Mouse (Mus musculus): Measurements from ENCODE around the gene Olfr1278. TPM values are rescaled to one million over a fixed set of nuclear protein-coding genes. Genes with fewer than 3 reads are reported as not detected.
"Not testable (repeated sequence)": the region's sequence is repeated elsewhere in the genome, so short reads cannot be mapped to it uniquely, and the experiment has no call there.

The Olfr1278 gene
- total RNA-seq (2021), result not detected
- long read RNA-seq, experiment 1, result 0 reads
- long read RNA-seq, experiment 2, result 0 reads

- DNase-seq (ENCODE audit: low spot score in 2 of 2), result no peak
Measured at GRCm38 (mm10) chr2:111289836-111290235, at the start of gene Olfr1278. Gene Olfr1278 (plus strand): TSS chr2:111290136.

- DNase-seq (ENCODE audit: low spot score in 2 of 2), result no peak
Measured at GRCm38 (mm10) chr2:111254216-111254615, 35.7 kb upstream of the Olfr1278 start, which contains the start of gene Olfr1276. Gene Olfr1276 (plus strand): TSS chr2:111254516.

- no peak for DNase-seq (ENCODE audit: low spot score in 2 of 2)
Measured at GRCm38 (mm10) chr2:111274006-111274405, 15.9 kb upstream of the Olfr1278 start, which contains the start of gene Olfr1277. Gene Olfr1277 (minus strand): TSS chr2:111274106.

GRCm38 (mm10) chr2:111298541-111298940 is 8.6 kb downstream of the Olfr1278 start:
- DNase-seq (ENCODE audit: low spot score in 2 of 2), result no peak

- no peak for DNase-seq (ENCODE audit: low spot score in 2 of 2)
Measured at GRCm38 (mm10) chr2:111300374-111300773, 10.4 kb downstream of the Olfr1278 start, which contains the start of gene Olfr1279. Gene Olfr1279 (plus strand): TSS chr2:111300635.

GRCm38 (mm10) chr2:111313717-111314116 is 23.8 kb downstream of the Olfr1278 start, which contains the start of gene Olfr1280:
Gene Olfr1280 (plus strand): TSS chr2:111314017.
- no peak for DNase-seq (ENCODE audit: low spot score in 2 of 2)

- no peak for DNase-seq (ENCODE audit: low spot score in 2 of 2)
Measured at GRCm38 (mm10) chr2:111326220-111326619, 36.3 kb downstream of the Olfr1278 start, which contains the start of gene Olfr1281. Gene Olfr1281 (plus strand): TSS chr2:111326520.

GRCm38 (mm10) chr2:111333721-111334120 is 43.8 kb downstream of the Olfr1278 start:
- not testable (repeated sequence) for DNase-seq (ENCODE audit: low spot score in 2 of 2)

- DNase-seq (ENCODE audit: low spot score in 2 of 2), result no peak
Measured at GRCm38 (mm10) chr2:111335976-111336375, 46.0 kb downstream of the Olfr1278 start, which contains the start of gene Olfr1282. Gene Olfr1282 (minus strand): TSS chr2:111336076.

Other genes with a start within 250 kb of the Olfr1278 start
- gene Gm13941, start 184.2 kb upstream of the Olfr1278 start, total RNA-seq (2021), result not detected
- not detected for gene Gm15130, start 137.2 kb upstream of the Olfr1278 start, total RNA-seq (2021)
- gene 4930430A15Rik, start 60.5 kb upstream of the Olfr1278 start, total RNA-seq (2021), result not detected
- not detected for gene Olfr1275, start 54.9 kb upstream of the Olfr1278 start, total RNA-seq (2021)
- not detected for gene Olfr1276, start 35.6 kb upstream of the Olfr1278 start, total RNA-seq (2021)
- gene Olfr1277, start 16.0 kb upstream of the Olfr1278 start, total RNA-seq (2021), result not detected
- not detected for gene Olfr1279, start 10.5 kb downstream of the Olfr1278 start, total RNA-seq (2021)
- gene Olfr1280, start 23.9 kb downstream of the Olfr1278 start, total RNA-seq (2021), result not detected
- not detected for gene Olfr1281, start 36.4 kb downstream of the Olfr1278 start, total RNA-seq (2021)
- gene Olfr1282, start 45.9 kb downstream of the Olfr1278 start, total RNA-seq (2021), result not detected
- gene Olfr1283, start 76.7 kb downstream of the Olfr1278 start, total RNA-seq (2021), result not detected
- not detected for gene Olfr1284, start 85.4 kb downstream of the Olfr1278 start, total RNA-seq (2021)
- not detected for gene Olfr1286, start 133.0 kb downstream of the Olfr1278 start, total RNA-seq (2021)
- not detected for gene Olfr1287, start 159.0 kb downstream of the Olfr1278 start, total RNA-seq (2021)
- not detected for gene Olfr1288, start 184.0 kb downstream of the Olfr1278 start, total RNA-seq (2021)
- not detected for gene Olfr1289, start 190.7 kb downstream of the Olfr1278 start, total RNA-seq (2021)
- not detected for gene Olfr1290, start 203.7 kb downstream of the Olfr1278 start, total RNA-seq (2021)
- gene Olfr1291-ps1, start 207.0 kb downstream of the Olfr1278 start, total RNA-seq (2021), result not detected
- gene Olfr1293-ps, start 235.1 kb downstream of the Olfr1278 start, total RNA-seq (2021), result not detected

All from layer of hippocampus, postnatal 14 days (tissue).